Mouse (Mus musculus) mouse embryonic stem cell (cell line): ENCODE results near the gene Ddx52.

ENCODE experiments used
- in situ Hi-C, 2 experiments: fragments of 300-500 bp; cut with MboI; formaldehyde crosslinking; loops; 1 replicate in 1 of 2; 3 replicates in 1 of 2; pipeline ENCODE4 v1.14.3; 2019 to 2020; ENCODE audit warnings: low sequenced_read_pairs in 2 of 2, low pct_unique_long_range_greater_than_20kb in 1 of 2, mixed read lengths in 1 of 2; ENCODE audit not compliant: unreplicated experiment in 1 of 2

Ddx52 gene

DNA sequence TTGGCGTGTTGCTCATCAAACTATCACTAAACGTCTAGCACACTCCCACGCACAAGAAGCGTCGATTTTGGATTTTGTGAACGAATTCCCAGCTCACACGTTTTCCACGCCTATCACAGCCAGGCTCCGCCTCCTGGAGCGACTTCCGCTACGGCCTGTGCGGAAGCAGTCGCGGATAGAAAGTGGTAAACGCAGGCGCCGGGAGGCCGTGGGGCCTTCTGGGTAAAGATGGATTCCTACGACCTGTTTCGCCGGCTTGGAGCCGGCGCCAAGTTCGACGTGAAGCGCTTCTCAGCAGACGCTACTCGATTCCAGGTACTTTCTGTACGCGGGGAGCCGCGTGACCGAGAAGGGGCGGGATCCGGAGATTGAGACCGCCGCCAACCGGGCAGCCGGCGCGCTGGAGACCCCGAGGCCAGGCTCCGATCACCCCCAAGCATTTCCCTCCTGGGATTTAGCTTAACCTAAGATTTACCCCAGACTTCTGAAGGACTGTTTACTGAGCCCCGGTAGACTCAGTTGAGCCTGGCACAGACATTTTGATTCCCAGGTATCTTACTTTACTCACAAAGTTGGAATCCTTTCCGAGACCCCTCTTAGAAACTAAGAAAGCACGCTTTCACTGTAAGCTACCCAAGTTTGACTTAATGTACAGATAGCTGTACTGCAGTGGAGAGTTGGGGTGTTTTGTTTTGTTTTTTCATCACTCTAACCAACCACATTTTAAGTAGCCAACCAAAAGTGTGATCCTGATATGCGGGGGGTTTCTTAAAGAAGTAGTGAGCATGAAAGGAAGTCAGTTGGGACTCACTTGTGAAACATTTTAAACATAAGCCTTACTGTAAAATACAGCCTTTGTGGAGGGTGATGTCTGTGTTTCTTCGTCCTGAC lies at the start of gene Ddx52:
Gene Ddx52, plus strand, starts transcription at position 113 of the 891 bp plus-strand sequence.
- in situ Hi-C loops: loop anchor here in 1 of 2 experiments (25.0 kb wide), 1 partner anchor 155 kb away; no protein-coding TSS in a partner anchor

GRCm38 (mm10) chr11:83893325-83893724 lies 48.5 kb upstream of the Ddx52 start:
- in situ Hi-C loops: no loop called here

GRCm38 (mm10) chr11:83896430-83897410 lies 45.1 kb upstream of the Ddx52 start:
- in situ Hi-C loops: no loop called here

GRCm38 (mm10) chr11:83897569-83897968 lies 44.3 kb upstream of the Ddx52 start:
- in situ Hi-C loops: no loop called here

DNA sequence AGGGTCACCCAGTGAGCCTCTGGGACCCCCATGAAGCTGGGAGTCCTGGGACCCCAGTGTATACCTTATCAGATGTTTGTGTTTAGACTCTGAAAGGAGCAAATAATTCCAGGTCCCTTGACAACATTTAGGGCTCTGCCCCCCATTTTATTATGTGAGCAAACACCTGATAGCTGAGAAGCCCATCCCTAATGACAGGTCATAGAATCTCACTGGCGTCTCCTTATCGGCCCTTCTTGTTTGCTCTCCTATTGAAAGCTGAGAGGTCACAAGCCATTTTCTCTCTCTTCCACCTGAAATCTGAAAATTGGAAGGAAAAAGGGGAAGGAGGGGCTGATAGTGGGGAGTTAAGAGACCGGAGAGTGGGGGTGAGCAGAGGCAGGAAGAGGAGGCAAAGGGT lies 39.0 kb upstream of the Ddx52 start:
- in situ Hi-C loops: no loop called here

GRCm38 (mm10) chr11:83905756-83906155 lies 36.1 kb upstream of the Ddx52 start:
- in situ Hi-C loops: no loop called here

DNA sequence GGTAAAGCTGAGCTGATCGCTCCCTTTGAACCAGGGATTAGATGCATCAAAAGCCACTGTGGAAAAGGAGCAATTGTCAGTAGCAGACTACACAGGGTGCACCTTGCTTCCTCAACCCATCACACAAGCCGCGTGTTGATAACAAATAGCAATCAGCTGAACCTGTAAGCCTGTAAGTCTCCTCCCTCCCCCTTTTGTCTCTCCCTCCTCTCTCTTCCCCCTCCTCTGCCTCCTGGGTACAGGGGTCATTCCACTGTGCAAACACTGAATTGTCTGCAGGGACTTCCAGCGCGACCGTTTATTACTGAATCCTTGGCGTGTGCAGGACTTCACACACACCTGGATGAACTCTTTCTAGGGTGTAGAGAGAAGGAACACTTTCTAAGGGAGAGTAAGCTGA lies 33.5 kb upstream of the Ddx52 start:
- in situ Hi-C loops: no loop called here

- in situ Hi-C loops: no loop called here
Observed at GRCm38 (mm10) chr11:83913824-83914311, 28.0 kb upstream of the Ddx52 start.

- in situ Hi-C loops: no loop called here
Observed at GRCm38 (mm10) chr11:83914501-83914900, 27.4 kb upstream of the Ddx52 start.

- in situ Hi-C loops: loop anchor here in 1 of 2 experiments (10.0 kb wide), 1 partner anchor 118 kb away; no protein-coding TSS in a partner anchor
Observed at GRCm38 (mm10) chr11:83922600-83922999, 19.3 kb upstream of the Ddx52 start.

DNA sequence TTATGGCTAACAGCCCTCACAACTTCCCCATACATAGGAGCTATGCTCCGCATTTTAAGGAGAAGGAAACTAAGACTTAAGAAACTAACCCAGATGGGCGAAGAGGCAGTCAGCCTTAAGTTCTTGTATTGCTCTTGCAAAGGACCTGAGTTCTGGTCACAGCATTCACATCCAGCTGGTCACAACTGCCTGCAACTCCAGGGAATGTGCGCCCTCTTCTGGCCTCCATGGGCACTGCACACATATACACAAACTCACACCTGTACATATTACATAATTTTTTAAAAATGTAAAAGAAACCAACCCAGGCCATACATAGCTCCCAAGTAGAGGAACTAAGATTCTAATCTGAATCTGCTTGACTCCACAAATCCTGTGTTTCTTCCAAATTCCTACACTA lies 14.8 kb upstream of the Ddx52 start:
- in situ Hi-C loops: loop anchor here (10.0 to 25.0 kb wide), 2 partner anchors 122 to 140 kb away; no protein-coding TSS in a partner anchor

DNA sequence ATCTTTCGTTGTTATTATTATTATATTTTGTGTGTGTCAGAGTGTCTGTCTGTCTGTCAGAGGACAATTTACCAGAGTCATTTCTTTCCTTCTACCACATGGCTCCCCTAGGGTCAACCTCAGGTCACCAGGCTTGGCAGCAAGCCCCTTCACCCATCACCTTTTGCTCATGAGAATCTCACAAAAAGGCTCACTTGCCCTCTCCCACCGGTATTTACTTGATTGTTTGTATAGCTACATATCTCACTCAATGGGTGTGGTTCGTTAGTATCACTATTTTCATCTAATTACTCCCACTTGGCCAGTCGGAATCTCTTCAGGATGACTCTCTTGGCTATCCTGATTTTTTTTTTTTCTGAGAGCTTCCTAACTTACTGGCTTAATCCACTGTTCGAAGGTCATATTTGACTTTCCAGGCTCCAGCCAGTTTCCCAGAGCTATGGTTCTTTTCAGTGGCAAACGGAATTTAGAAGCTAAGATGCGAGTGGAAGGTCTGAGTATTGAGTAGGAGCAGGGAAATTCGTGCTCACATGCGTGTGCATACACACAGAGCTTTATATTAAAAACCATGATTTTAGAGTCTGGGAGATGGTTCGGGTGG lies 9.3 kb upstream of the Ddx52 start:
- in situ Hi-C loops: loop anchor here in 1 of 2 experiments (25.0 kb wide), 1 partner anchor 145 kb away; no protein-coding TSS in a partner anchor

DNA sequence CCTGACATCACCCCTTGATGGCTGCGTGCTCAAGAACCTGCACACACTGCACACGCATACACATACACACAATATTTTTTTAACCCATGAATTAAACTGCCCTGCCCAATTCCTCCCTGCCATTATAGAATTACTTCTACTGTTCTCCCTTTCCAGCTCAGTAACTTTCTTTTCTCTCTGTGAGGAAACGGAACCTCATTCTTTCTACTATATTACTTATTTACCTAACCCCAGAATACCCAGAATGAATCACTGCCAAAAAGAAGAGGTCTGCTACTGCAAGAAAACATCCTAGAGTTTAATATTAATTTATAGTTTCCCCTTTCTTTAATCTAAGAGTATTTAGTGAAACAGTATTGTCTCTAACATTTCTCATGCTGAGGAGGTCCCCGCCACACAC lies 8.5 kb upstream of the Ddx52 start:
- in situ Hi-C loops: loop anchor here in 1 of 2 experiments (25.0 kb wide), 1 partner anchor 146 kb away; no protein-coding TSS in a partner anchor

- in situ Hi-C loops: loop anchor here in 1 of 2 experiments (25.0 kb wide), 1 partner anchor 149 kb away; no protein-coding TSS in a partner anchor
Observed at GRCm38 (mm10) chr11:83935986-83936665, 5.7 kb upstream of the Ddx52 start.

GRCm38 (mm10) chr11:83938556-83938955 lies 3.3 kb upstream of the Ddx52 start:
- in situ Hi-C loops: loop anchor here in 1 of 2 experiments (25.0 kb wide), 1 partner anchor 151 kb away; no protein-coding TSS in a partner anchor

DNA sequence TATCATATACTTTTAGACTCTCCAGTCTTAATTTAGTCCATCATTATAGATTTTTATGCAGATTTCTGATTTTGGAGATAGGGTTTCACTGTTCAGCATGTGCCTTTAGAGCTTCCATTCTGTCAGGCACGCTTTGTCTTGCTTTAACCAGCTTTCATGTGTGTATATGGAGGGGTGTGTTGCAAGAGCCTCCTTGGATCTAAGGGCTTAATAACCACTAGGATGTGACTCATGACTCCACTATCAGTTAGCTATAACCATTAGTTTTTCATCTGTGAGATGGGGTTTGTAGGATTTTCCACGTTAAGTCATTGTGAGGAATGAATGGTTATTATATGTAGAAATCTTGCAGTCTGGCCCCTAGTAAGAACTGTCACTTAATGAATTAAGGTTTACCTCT lies 15.0 kb downstream of the Ddx52 start:
- in situ Hi-C loops: no loop called here

GRCm38 (mm10) chr11:83961983-83962382 lies 20.1 kb downstream of the Ddx52 start:
- in situ Hi-C loops: no loop called here
